Mouse (Mus musculus) liver, adult 2 months (tissue): Measurements from ENCODE around the gene Akr1b7. TPM values are rescaled to one million over a fixed set of nuclear protein-coding genes. Genes with fewer than 3 reads are reported as not detected.
"Not testable (repeated sequence)": the region's sequence is repeated elsewhere in the genome, so short reads cannot be mapped to it uniquely, and the experiment has no call there.

Experiments
- DNase-seq: peaks from one replicate; pipeline ENCODE4 v3.0.0-alpha.2; 2011; ENCODE audit warnings: low read depth, low spot score; ENCODE audit errors: extremely low read depth
- H3K27ac ChIP-seq: fragments of 200-500 bp; replicated peaks from 2 replicates; pipeline ENCODE4 v1.5.1; 2012; ENCODE audit warnings: low read depth, mild to moderate bottlenecking, control low read depth, inconsistent platforms, low read length; ENCODE audit not compliant: insufficient read depth
- H3K27me3 ChIP-seq: fragments of 200-500 bp; 2 replicates; pipeline ENCODE4 v1.6.1; 2012; ENCODE audit warnings: mild to moderate bottlenecking, moderate library complexity, low read length, inconsistent platforms; ENCODE audit not compliant: control insufficient read depth, insufficient read depth
- H3K36me3 ChIP-seq: fragments of 200-500 bp; 2 replicates; pipeline ENCODE4 v1.6.1; 2012; ENCODE audit warnings: low read length, inconsistent platforms; ENCODE audit not compliant: control insufficient read depth, insufficient read depth
- H3K4me1 ChIP-seq: fragments of 200-500 bp; 2 replicates; pipeline ENCODE4 v1.6.1; 2011; ENCODE audit warnings: low read length; ENCODE audit not compliant: control insufficient read depth, insufficient read depth
- H3K4me3 ChIP-seq: fragments of 200-500 bp; 2 replicates; pipeline ENCODE4 v1.5.1; 2011; ENCODE audit warnings: low read depth, mild to moderate bottlenecking, control low read depth, low read length, moderate library complexity; ENCODE audit not compliant: insufficient read depth
- H3K79me2 ChIP-seq: fragments of 200-500 bp; 2 replicates; pipeline ENCODE4 v1.6.1; 2012; ENCODE audit warnings: inconsistent platforms, mild to moderate bottlenecking, low read length, moderate library complexity; ENCODE audit not compliant: control insufficient read depth, insufficient read depth
- H3K9ac ChIP-seq: fragments of 200-500 bp; 2 replicates; pipeline ENCODE4 v1.6.1; 2012; ENCODE audit warnings: low read depth, mild to moderate bottlenecking, control low read depth, inconsistent platforms, low read length
- CTCF ChIP-seq: fragments of 200-500 bp; IDR thresholded peaks from 2 replicates; pipeline ENCODE4 v1.5.1; 2011; ENCODE audit warnings: low read depth, low read length, control low read depth
- POLR2A ChIP-seq: fragments of 200-500 bp; IDR thresholded peaks from 2 replicates; pipeline ENCODE4 v1.6.1; 2011; ENCODE audit warnings: low read length, control low read depth; ENCODE audit not compliant: insufficient read depth; ENCODE audit errors: extremely low read depth
- WGBS: fragments of 180-500 bp; shearing (Covaris S2); methylation state at CpG from one replicate; pipeline ENCODE4 v1.1.7; 2018; 5-methylcytosine and 5-hydroxymethylcytosine counted together
- polyA plus RNA-seq: library from polyadenylated mRNA; depleted of rRNA; stranded (reverse); fragments of >200 nt; gene quantifications from 2 replicates; pipeline ENCODE4 v1.2.3, GENCODE M21; 2012
- total RNA-seq: library from RNA; depleted of rRNA; stranded (reverse); fragments of >200 nt; gene quantifications from 2 replicates; pipeline ENCODE4 v1.2.3, GENCODE M21; 2014

The Akr1b7 gene
- total and polyA plus RNA-seq, 2 experiments: 1.1 to 6.4 TPM

GRCm38 (mm10) chr6:34373841-34374240 lies 38.3 kb upstream of the Akr1b7 start:
- Histone ChIP-seq H3K79me2 (no peaks in the 10 kb centered on the region), H3K9ac (no peak overlapping the region), H3K36me3 (no peaks in the 10 kb centered on the region), H3K4me1 (peaks cover 2% of the 10 kb centered on the region; the same call in 1 of the 2 replicates), H3K27me3 (no peaks in the 10 kb centered on the region), H3K4me3 (no peak overlapping the region), H3K27ac (no peak overlapping the region)
- no peak for TF ChIP-seq CTCF
- no peak for TF ChIP-seq POLR2A
- 67% methylated on average over 7 of the region's 7 CpGs for WGBS
- no peak for DNase-seq

- not testable (repeated sequence) for H3K9ac ChIP-seq, DNase-seq, H3K4me1 ChIP-seq, H3K27ac ChIP-seq, H3K36me3 ChIP-seq, H3K27me3 ChIP-seq, H3K4me3 ChIP-seq, H3K79me2 ChIP-seq
- WGBS: 87% methylated on average over 5 of the region's 5 CpGs
Measured at GRCm38 (mm10) chr6:34375888-34376287, 36.2 kb upstream of the Akr1b7 start.

GRCm38 (mm10) chr6:34383401-34383800 lies 28.7 kb upstream of the Akr1b7 start:
- H3K27me3 ChIP-seq: no peaks in the 10 kb centered on the region
- no peak overlapping the region for H3K4me3 ChIP-seq
- no peak overlapping the region for H3K27ac ChIP-seq
- TF ChIP-seq POLR2A (no peak), CTCF (no peak)
- no peaks in the 10 kb centered on the region for H3K36me3 ChIP-seq
- peaks cover 2% of the 10 kb centered on the region; the same call in 1 of the 2 replicates for H3K4me1 ChIP-seq
- DNase-seq: no peak
- no peaks in the 10 kb centered on the region for H3K79me2 ChIP-seq
- 61% methylated on average over 8 of the region's 8 CpGs for WGBS
- no peak overlapping the region for H3K9ac ChIP-seq

- peak; percentile 35 for DNase-seq
Measured at GRCm38 (mm10) chr6:34384110-34384661, 27.9 kb upstream of the Akr1b7 start, which contains the start of gene Akr1b10. Gene Akr1b10 (plus strand): TSS chr6:34384218.

GRCm38 (mm10) chr6:34384701-34385370 lies 27.3 kb upstream of the Akr1b7 start:
- peak overlapping the region; percentile 77 for H3K4me3 ChIP-seq
- no peak for DNase-seq
- H3K79me2 ChIP-seq: no peaks in the 10 kb centered on the region
- H3K9ac ChIP-seq: peak overlapping the region; percentile 31; the same call in 1 of the 2 replicates
- 11% methylated on average over 13 of the region's 13 CpGs for WGBS
- H3K4me1 ChIP-seq: peaks cover 2% of the 10 kb centered on the region; the same call in 1 of the 2 replicates
- H3K27me3 ChIP-seq: no peaks in the 10 kb centered on the region
- no peaks in the 10 kb centered on the region; the same call in 1 of the 2 replicates for H3K36me3 ChIP-seq
- TF ChIP-seq CTCF (no peak), POLR2A (no peak)
- no peak overlapping the region for H3K27ac ChIP-seq

More at GRCm38 (mm10) chr6:34384110-34384661, 27.9 kb upstream of the Akr1b7 start, which contains the start of gene Akr1b10:
- Histone ChIP-seq H3K4me3 (peak within 1 kb of the TSS; percentile 77), H3K27me3 (no peaks in the 10 kb centered on the region), H3K4me1 (peaks cover 2% of the 10 kb centered on the region; the same call in 1 of the 2 replicates), H3K27ac (peak within 1 kb of the TSS; percentile 25; the same call in 1 of the 2 replicates), H3K79me2 (no peaks in the 10 kb centered on the region), H3K36me3 (no peaks in the 10 kb centered on the region; the same call in 1 of the 2 replicates), H3K9ac (peak within 1 kb of the TSS; percentile 38)
- WGBS: 1% methylated on average over 17 of the region's 17 CpGs
- TF ChIP-seq CTCF (no peak), POLR2A (no peak)
